Mouse (Mus musculus): ENCODE results near the gene Egln3.

DNA sequence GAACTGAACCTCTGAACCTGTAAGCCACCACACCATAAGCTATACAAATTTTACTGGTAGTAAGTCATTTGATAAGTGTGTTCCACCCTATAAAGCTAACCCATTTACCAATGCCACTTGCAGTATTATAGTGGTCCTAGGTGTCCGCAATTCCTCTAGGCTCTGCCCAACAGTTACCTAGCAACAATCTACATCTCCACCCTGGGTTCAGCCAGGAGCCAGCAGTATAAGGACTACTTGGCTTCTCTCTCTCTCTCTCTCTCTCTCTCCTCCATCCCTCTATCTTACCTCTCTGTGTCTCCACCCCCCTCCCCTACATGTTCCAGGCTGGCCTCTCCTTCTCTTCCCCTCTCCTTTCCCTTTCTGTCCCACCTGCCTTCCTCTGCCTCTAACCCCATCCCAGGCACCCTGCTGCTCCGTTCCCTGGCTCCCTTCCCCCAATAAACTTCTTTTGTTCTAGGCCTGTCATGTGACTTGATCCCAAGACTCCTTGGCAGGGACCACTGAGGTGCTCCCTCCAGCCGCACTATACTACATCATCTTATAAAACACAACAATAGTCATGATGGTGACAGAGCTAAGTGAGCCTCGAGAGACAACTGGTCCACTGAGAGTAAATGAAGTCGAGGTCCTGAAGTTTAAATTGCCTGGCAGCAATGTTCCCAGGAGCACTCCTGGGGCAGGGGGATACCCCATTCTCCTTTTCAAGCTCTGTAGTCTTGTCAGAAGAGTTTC is 42.0 kb downstream of the Egln3 start:
- no peak for TF ChIP-seq CTCF (IDR thresholded peaks at IDR 0.05; ENCODE audit: extremely low read depth, insufficient read depth, low read length)
- TF ChIP-seq POLR2A (IDR thresholded peaks at IDR 0.05; ENCODE audit: extremely low read depth, insufficient read depth, low read length): no peak
